Mouse (Mus musculus): ENCODE measurements at regions not wholly inside any gene's neighbourhood (a gene's known extent, or its start where the extent isn't known, plus 50 kb on each side); places are given as distances from the start of the nearest gene placed in this dataset.

DNA sequence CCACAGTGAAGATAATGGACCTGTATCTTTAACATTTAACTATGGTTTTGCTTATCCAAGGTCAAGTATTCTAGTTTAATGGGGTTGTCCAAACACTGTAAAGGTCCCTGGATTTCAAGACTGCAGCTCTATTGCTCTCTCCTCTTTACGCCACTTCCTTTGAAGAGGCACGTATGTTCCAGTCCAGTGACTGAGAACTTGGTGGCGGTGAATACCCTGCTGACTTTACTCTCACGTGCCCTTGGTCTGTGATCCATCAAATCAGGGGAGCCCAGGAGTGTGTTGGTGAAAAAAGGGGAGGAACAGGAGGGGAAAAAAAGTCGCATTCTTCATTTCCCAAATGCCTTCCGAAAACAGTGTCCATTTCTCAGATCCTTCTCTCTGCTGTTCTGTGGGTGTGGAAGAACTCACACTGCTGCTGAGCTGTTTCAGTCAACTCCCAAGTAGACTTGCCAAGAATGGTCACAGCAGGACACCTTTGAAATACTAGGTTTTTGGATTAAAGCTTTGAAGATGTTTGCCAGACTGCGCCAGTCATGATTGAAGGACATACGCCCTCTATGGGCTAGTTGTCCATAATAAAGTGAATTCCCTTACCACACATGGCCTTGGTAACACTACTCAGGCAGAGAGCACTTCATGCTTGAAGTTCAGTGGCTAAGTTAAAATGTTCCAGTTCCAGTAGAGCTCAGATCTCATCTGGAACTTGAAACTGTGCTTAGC, 136.1 kb upstream of the Cdkn2b start:
- CTCF ChIA-PET = interaction anchor here (0.6 kb wide), 1 partner anchor 178 kb away, joined by 3 read pairs; no protein-coding TSS in a partner anchor

GRCm38 (mm10) chr4:89446156-89446716, 135.4 kb upstream of the Cdkn2b start:
- CTCF ChIA-PET = interaction anchor here (0.6 kb wide), 1 partner anchor 177 kb away, joined by 3 read pairs; no protein-coding TSS in a partner anchor

DNA sequence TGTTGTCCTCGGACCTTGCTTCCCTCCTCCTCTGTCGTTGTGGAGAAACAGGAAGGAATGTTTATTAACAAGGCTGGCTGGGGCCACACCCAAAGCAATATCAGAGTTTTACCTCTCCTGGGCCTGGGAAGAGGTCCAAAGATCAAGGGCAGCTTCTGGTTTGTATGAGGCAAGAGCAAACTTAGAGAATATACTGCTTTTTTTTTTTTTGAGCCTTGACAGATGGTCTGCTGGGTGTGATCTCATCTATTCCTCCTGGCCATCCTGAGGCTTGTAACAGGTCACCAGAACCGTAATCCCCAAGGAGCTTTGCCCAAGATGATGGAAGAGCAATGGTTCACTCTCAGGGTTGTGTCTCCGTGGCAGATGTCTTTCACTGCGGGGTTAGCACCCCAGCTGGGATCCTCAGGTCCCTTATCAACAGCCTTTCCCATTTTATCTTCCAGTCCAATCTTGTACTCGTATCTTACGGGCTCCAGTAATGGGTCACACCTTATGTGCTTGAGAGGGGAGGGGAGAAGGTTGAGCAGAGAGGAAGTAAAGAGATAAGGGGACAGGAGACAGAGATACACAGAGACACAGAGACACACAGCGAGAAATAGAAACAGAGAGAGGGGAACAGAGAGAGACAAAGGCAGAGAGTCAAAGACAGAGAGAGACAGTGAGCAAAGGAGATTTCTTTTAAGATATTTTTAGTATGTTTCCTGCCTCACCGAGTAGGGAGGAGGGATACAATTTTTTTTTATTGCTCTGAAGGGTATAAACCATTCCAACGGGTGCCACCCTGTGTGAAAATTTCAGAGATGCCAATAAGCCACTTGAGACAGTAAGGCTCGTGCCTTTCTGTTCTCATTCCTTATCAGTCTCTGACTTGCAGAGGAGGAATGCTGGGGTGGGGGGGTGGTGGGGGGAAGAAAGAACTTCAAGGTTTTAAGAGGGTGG, 134.6 kb upstream of the Cdkn2b start:
- CTCF ChIA-PET = no interaction called here

GRCm38 (mm10) chr4:89442526-89442925, 131.7 kb upstream of the Cdkn2b start:
- CTCF ChIA-PET = no interaction called here

DNA sequence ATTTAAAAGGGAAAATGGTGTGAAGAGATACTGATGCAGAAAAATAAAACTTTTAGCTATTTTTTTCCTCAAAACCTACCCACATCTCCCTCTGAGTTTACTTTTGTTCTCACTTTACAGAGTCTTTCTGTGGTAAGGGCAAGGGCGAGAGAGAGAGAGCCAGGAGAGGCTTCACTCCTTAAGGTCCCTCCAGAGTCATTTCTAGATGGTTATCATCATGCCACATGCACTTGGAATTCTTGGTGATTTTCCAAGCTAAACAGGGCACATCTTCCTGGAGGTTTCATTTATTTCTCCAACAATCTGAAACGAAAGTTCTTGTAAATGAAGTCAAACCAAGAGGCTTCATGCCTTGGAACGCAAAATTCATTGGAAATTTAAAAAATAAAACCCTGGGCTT, 130.0 kb upstream of the Cdkn2b start:
- CTCF ChIA-PET = no interaction called here

- CTCF ChIA-PET = no interaction called here
Observed at GRCm38 (mm10) chr4:89440326-89440725, 129.5 kb upstream of the Cdkn2b start.

GRCm38 (mm10) chr4:89438665-89439064, 127.8 kb upstream of the Cdkn2b start:
- CTCF ChIA-PET = no interaction called here

DNA sequence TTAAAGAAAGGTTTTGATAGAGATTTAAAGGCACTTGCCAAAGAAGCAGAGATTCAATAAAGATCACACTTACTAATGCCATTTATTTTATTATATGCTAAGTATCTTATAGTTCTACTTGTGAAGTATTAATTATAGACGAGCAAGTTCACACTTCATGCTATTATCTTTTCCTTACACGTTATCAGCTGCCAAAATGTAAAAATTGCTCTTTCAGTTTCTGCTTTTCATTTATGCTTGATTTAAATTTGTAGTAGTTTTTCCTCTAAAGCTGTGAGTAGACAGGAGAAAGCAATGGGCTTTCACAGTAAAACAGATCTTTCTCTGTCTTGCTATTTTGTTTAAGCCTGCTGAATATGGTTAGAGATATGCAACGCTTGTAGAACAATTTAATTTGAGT, 125.9 kb upstream of the Cdkn2b start:
- CTCF ChIA-PET = no interaction called here

DNA sequence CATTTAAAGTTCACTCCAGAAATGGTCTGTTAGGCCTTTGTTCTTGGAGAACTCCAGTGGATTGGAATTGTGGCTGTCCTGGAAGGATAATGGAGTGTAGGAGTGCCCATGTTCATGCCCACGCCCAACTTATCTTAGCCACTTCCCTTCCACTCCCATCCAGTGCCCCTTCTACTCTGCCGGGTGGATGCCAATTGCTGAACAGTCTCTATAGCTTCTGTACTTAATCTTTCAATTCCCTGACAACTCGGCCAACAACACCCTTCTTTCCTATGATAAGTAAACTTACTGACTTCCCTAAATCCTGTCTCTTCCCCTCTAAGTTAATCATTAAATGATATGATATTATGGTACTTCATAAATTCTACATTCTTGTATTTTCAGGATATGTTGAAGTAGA, 123.3 kb upstream of the Cdkn2b start:
- CTCF ChIA-PET = no interaction called here

DNA sequence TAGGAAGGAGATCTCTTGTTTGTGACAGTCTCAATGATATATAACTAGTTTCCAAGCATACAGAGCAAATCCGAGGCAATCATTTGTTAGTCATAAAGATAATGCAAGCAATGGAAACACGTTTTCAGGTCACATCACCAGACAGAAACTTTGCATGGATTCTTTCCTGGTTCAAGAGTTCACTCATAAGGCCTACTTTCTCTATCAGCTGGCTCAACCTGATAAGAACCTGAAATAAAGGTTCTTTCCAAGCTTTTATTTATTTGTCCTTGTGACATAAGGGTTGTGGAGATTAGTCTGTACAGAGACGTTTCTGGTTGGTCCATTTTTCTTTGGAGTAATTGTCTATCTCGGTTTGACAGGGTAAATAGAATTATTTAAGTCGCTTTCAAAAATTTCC, 122.7 kb upstream of the Cdkn2b start:
- CTCF ChIA-PET = no interaction called here

- CTCF ChIA-PET = no interaction called here
Observed at GRCm38 (mm10) chr4:89431520-89431919, 120.7 kb upstream of the Cdkn2b start.

- CTCF ChIA-PET = no interaction called here
Observed at GRCm38 (mm10) chr4:89428465-89428864, 117.6 kb upstream of the Cdkn2b start.

DNA sequence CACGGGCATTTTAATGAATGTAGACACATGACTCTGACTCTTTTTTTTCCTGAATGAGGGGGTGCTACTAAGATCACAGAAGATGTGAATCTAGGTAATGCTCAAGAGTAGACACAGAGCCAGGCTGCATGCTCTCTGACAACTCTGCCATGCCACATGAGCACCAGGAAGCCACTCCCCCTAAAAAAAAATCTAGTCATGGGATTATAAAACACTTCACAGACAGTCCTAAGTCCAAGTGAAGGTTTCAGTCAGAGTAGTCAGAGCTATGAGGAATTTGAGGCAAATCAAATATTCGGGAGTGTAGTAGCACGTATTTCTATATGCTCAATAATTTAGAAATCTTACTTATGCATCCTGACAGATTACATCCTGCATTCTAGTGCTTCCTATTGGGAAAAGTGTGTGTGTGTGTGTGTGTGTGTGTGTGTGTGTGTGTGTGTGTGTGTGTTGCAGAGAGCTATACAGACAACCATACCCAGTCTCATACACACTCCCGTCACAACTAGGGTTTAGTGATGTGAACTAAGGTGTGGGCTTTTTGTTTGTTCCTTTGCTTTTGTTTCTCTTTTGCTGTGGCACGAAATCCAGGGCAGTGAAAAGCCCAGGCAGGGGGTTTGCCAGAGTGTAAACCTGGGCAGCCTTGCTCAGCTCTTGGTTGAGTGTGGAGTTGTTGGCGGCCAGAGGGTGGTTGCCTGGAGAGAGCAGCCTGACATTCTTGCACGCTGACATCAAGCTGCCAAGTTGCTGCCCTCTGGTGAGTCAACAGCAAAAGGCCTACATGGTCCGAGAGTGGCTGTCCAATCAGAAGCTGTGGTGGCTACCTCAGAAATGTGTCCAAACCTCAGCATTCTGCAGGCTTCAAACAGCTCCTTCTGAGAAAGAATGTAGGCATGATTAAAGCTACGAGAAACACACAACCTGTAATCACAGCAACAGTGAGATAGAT, 116.8 kb upstream of the Cdkn2b start:
- CTCF ChIA-PET = interaction anchor here (0.7 kb wide), 1 partner anchor 105 kb away, joined by 3 read pairs; no protein-coding TSS in a partner anchor

DNA sequence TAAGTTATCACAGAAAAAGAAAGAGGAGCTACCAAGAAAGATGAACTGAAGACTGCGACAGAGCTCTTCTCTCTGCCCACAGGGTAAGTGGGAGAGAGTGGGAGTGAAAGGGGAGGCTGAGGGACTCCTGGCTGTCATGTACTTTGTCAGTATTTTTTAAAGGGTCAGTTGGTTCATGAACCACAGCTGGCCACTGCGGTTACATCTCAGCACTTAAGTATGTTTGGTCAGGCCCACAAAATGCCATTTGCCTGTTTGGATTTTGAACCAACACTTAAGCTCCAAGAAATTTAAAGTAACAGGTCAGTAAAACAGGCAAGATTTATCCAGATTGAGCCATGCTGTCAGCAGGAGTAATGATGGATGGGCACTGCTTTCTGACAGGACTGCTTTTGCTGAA, 115.1 kb upstream of the Cdkn2b start:
- CTCF ChIA-PET = no interaction called here

- CTCF ChIA-PET = no interaction called here
Observed at GRCm38 (mm10) chr4:89421694-89422354, 111.0 kb upstream of the Cdkn2b start.

GRCm38 (mm10) chr4:89420868-89421267, 110.0 kb upstream of the Cdkn2b start:
- CTCF ChIA-PET = no interaction called here

DNA sequence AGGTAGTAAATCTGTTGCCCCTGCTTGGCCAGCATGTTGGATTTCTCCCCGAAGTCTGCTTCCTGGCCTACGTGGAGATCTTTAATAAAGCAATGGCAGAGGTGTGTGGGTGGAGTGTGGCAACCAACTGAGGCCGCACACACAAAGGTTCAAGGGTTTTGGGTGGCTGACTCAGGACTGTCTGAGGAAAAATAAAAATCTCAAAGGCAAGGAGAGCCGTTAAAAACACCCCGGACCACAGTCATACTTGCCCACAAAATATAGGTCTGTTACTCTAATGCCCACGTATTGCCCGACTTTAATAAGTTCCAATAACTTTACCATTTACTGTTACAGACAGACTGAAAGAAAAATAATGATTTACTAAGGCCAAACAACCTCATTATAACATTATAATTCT, 108.7 kb upstream of the Cdkn2b start:
- CTCF ChIA-PET = no interaction called here

DNA sequence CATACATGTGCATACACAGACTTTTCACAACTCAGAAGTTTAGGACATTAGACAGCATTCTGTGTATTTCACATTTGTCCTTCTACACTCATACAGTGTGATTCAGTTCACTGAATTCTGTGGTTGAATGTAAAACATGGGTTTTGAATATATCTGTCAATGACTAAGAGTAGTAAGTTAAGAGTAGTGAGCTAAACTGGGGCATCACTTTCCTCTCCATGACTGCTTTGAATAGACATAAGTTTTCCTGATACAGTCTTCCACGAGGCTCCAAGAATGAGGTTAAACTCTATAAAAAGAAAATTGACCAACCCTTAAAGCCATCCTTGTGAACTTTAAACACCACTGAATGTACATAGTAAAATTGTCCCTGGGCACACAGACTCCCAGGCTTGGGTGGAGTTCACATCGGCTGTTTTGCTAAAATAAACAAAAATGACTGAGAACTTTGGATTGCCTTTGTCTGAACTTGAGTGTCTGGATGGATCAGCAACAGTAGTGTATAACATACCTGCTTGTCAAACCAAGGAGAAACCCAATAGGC, 94.9 kb upstream of the Cdkn2b start:
- CTCF ChIA-PET = no interaction called here

- CTCF ChIA-PET = no interaction called here
Observed at GRCm38 (mm10) chr4:89403151-89403550, 92.3 kb upstream of the Cdkn2b start.

DNA sequence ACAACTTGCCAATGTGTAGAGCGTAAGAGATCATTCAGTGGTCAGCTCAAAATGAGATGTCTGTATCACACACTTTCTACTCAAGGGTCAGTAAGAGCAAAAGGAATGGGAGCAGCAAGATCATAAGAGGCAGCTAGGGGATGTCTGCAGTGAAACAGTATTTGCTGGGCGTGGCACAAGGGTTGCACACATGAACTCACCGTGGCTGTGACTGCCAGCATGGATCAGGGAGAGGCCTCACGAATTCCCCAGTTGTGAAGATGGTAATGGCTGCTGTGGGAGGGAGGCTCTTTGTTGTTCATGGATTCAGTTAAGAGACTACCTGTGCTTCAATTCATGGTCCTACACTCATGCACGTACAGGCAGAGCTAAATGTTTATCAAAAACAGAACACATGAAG, 91.5 kb upstream of the Cdkn2b start:
- CTCF ChIA-PET = no interaction called here

DNA sequence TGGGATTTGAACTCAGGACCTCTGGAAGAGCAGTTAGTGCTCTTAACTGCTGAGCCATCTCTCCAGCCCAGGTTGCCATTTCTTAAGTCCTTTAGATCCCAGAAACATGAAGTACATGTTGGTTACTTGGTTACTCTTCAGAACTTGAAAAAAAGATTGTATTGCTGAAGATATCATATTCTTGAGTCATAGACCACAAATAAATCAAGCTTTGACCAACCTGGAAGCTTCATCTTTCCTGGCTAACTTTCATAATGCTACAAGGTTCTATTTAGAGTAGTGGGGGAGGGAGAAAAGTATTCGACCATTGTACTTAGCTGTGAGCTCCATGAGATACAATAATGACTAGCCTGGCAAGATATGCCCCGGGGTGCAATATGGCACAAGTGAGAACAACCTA, 90.9 kb upstream of the Cdkn2b start:
- CTCF ChIA-PET = no interaction called here

All from spleen, embryonic (tissue).